ENCODE assay signal across 10 mouse cellular contexts in the genomic region with DNA sequence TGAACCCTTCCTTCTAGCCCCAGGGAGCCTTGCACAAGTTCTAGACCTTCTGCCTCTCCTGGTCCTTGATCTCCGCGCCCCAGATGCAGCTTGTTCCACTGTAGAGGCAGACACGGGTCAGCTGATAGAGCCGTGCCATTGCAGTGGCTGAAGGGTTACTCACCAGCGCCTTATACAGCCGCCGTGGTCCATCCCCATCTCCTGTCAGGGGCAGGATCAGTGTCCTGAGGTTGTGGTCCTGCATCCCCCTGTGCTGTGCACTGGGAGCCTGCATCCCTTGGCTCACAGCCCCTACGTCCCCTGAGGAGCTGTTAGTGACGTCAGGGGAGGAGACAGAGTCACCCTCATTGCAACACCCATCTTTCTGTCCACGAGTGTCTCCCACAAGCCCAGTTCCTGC. TPM values are rescaled to one million over a fixed set of nuclear protein-coding genes. Genes with fewer than 3 reads are reported as not detected.
DNase-seq lines count a peak whose midpoint lies in the region; ATAC-seq and TF ChIP-seq lines count a peak whose summit lies in the region.
"Had no signal": no experiment of that assay in that cellular context is flagged by ENCODE, and none has a peak within 500 bp of the region (broad histone marks: within the 10 kb centered on the region; RNA-seq: fewer than 3 reads in every experiment).

No protein-coding gene starts in this region.

- H3K27me3 ChIP-seq in hindbrain, embryonic 13.5 days, result no peaks in the 10 kb centered on the region
- H3K27me3 ChIP-seq in hindbrain, embryonic 12.5 days, result no peaks in the 10 kb centered on the region
- H3K27me3 ChIP-seq in limb, embryonic 13.5 days, result no peaks in the 10 kb centered on the region
- H3K27me3 ChIP-seq in midbrain, postnatal 0 days (ENCODE audit: insufficient read depth, low read length), result no peaks in the 10 kb centered on the region

- H3K27ac ChIP-seq in hindbrain, embryonic 13.5 days, result 0 out of 2 replicates have a peak overlapping the region, but pooled peaks have one; percentile 35
- no peak overlapping the region for H3K27ac ChIP-seq in hindbrain, embryonic 12.5 days
- peak overlapping the region; percentile 31 for H3K27ac ChIP-seq in cortical plate, adult 2 months (ENCODE audit: insufficient read depth, low read length)
- H3K27ac ChIP-seq in limb, embryonic 13.5 days, result no peak overlapping the region; the same call in 1 of the 2 replicates
- no peak overlapping the region for H3K27ac ChIP-seq in midbrain, postnatal 0 days (ENCODE audit: low read depth, low read length)

- H3K4me2 ChIP-seq in hindbrain, embryonic 13.5 days, result no peak overlapping the region
- no peak overlapping the region for H3K4me2 ChIP-seq in hindbrain, embryonic 12.5 days (replicated peaks)
- no peak overlapping the region for H3K4me2 ChIP-seq in limb, embryonic 13.5 days (replicated peaks)
- no peak overlapping the region for H3K4me2 ChIP-seq in midbrain, postnatal 0 days (ENCODE audit: low read depth, low read length, poor library complexity, severe bottlenecking)

- peaks cover 34% of the 10 kb centered on the region for H3K36me3 ChIP-seq in hindbrain, embryonic 13.5 days
- peaks cover 32% of the 10 kb centered on the region for H3K36me3 ChIP-seq in hindbrain, embryonic 12.5 days
- H3K36me3 ChIP-seq in limb, embryonic 13.5 days, result peaks cover 28% of the 10 kb centered on the region
- peaks cover 22% of the 10 kb centered on the region for H3K36me3 ChIP-seq in midbrain, postnatal 0 days (ENCODE audit: insufficient read depth, low read length)

- WGBS in hindbrain, embryonic 13.5 days, result 83% methylated on average over 10 of the region's 10 CpGs
- WGBS in hindbrain, embryonic 12.5 days, result 79% methylated on average over 10 of the region's 10 CpGs
- 79% methylated on average over 10 of the region's 10 CpGs for WGBS in limb, embryonic 13.5 days
- WGBS in midbrain, postnatal 0 days, result 77% methylated on average over 10 of the region's 10 CpGs

- no peak for ATAC-seq in hindbrain, embryonic 13.5 days (ENCODE audit: low FRiP score)
- ATAC-seq in hindbrain, embryonic 12.5 days (ENCODE audit: low FRiP score), result no peak
- peak; percentile 15 for ATAC-seq in CD4-positive, CD25-positive, alpha-beta regulatory T cell, adult 4 months
- no peak for ATAC-seq in limb, embryonic 13.5 days (ENCODE audit: low FRiP score, low read depth)
- no peak for ATAC-seq in midbrain, postnatal 0 days (ENCODE audit: low FRiP score)

- DNase-seq in testis, postnatal 10 days (ENCODE audit: low spot score), result no peak
- DNase-seq in thymus, postnatal 10 days (ENCODE audit: low spot score in 2 of 2), result no peak
- DNase-seq in midbrain, postnatal 0 days (ENCODE audit: low spot score), result no peak
- DNase-seq: cerebellum, adult 11 months; gastrocnemius, postnatal 36 days had no signal

- H3K4me1 ChIP-seq in hindbrain, embryonic 13.5 days (replicated peaks), result peaks cover 44% of the 10 kb centered on the region
- peaks cover 33% of the 10 kb centered on the region for H3K4me1 ChIP-seq in hindbrain, embryonic 12.5 days
- peaks cover 33% of the 10 kb centered on the region for H3K4me1 ChIP-seq in cortical plate, adult 2 months (ENCODE audit: control insufficient read depth, insufficient read depth, low read length)
- H3K4me1 ChIP-seq in limb, embryonic 13.5 days, result peaks cover 9% of the 10 kb centered on the region
- H3K4me1 ChIP-seq in midbrain, postnatal 0 days (ENCODE audit: insufficient read depth, low read length), result no peaks in the 10 kb centered on the region

- no peak overlapping the region for H3K4me3 ChIP-seq in hindbrain, embryonic 13.5 days
- no peak overlapping the region for H3K4me3 ChIP-seq in hindbrain, embryonic 12.5 days
- peak overlapping the region; percentile 19 for H3K4me3 ChIP-seq in cortical plate, adult 2 months (ENCODE audit: insufficient read depth, low read length)
- H3K4me3 ChIP-seq in limb, embryonic 13.5 days, result no peak overlapping the region
- no peak overlapping the region for H3K4me3 ChIP-seq in midbrain, postnatal 0 days (ENCODE audit: low read depth, low read length)

- no peaks in the 10 kb centered on the region for H3K9me3 ChIP-seq in hindbrain, embryonic 13.5 days
- no peaks in the 10 kb centered on the region for H3K9me3 ChIP-seq in hindbrain, embryonic 12.5 days (replicated peaks)
- H3K9me3 ChIP-seq in limb, embryonic 13.5 days, result no peaks in the 10 kb centered on the region
- H3K9me3 ChIP-seq in midbrain, postnatal 0 days (ENCODE audit: low read length), result no peaks in the 10 kb centered on the region

- no peak for TF ChIP-seq POLR2A in cortical plate, adult 2 months (IDR thresholded peaks at IDR 0.05; ENCODE audit: extremely low read depth, insufficient read depth, low read length)

- peak overlapping the region; percentile 19; the same call in 1 of the 2 replicates for H3K9ac ChIP-seq in hindbrain, embryonic 13.5 days
- H3K9ac ChIP-seq in hindbrain, embryonic 12.5 days, result no peak overlapping the region
- H3K9ac ChIP-seq in limb, embryonic 13.5 days, result peak overlapping the region; percentile 25; the same call in 1 of the 2 replicates
- H3K9ac ChIP-seq in midbrain, postnatal 0 days (replicated peaks; ENCODE audit: low read length, poor library complexity, severe bottlenecking), result no peak overlapping the region

- no peak for TF ChIP-seq CTCF in cortical plate, adult 2 months (IDR thresholded peaks at IDR 0.05; ENCODE audit: extremely low read depth, insufficient read depth, low read length)
- no peak for TF ChIP-seq CTCF in midbrain, postnatal 0 days (IDR thresholded peaks at IDR 0.05)

RNA-seq across cellular contexts. Expression of gene Pip5k1c, which starts 10.5 kb away (rescaled TPM):
- polyA plus RNA-seq in hindbrain, embryonic 13.5 days (2015; fragmentation: Nextera tagmentation; extraction: Ambion mirVana), result 97.2 and 102 TPM in 2 replicates
- 97.3 and 103 TPM in 2 replicates for polyA plus RNA-seq in hindbrain, embryonic 12.5 days (2016; fragmentation: Nextera tagmentation; extraction: Ambion mirVana)
- 10 to 100 TPM; 14.6 to 15.1 TPM for polyA plus RNA-seq in CD4-positive, CD25-positive, alpha-beta regulatory T cell, adult 4 months (2017; shearing (Covaris generic))
- 414 and 443 TPM in 2 replicates for polyA plus RNA-seq in cortical plate, adult 2 months (2012; rRNA removed)
- polyA plus RNA-seq in limb, embryonic 13.5 days (2015; fragmentation: Nextera tagmentation; extraction: Ambion mirVana), result 51.5 and 58.5 TPM in 2 replicates
- 248 and 256 TPM in 2 replicates for total RNA-seq in midbrain, postnatal 0 days (2014; rRNA removed)
- polyA plus RNA-seq in midbrain, postnatal 0 days (2015; fragmentation: Nextera tagmentation; extraction: Ambion mirVana), result 125 and 129 TPM in 2 replicates

RNA-seq across cellular contexts. Expression of gene Tjp3, which starts 11.9 kb away (rescaled TPM):
- 4.5 and 5.2 TPM in 2 replicates for polyA plus RNA-seq in hindbrain, embryonic 13.5 days (2015; fragmentation: Nextera tagmentation; extraction: Ambion mirVana)
- polyA plus RNA-seq in hindbrain, embryonic 12.5 days (2016; fragmentation: Nextera tagmentation; extraction: Ambion mirVana), result 5.4 and 6.8 TPM in 2 replicates
- 1 to 10 TPM; 2.4 to 2.6 TPM for polyA plus RNA-seq in CD4-positive, CD25-positive, alpha-beta regulatory T cell, adult 4 months (2017; shearing (Covaris generic))
- 0.15 and 0.17 TPM in 2 replicates for polyA plus RNA-seq in cortical plate, adult 2 months (2012; rRNA removed)
- 2.6 and 2.9 TPM in 2 replicates for polyA plus RNA-seq in limb, embryonic 13.5 days (2015; fragmentation: Nextera tagmentation; extraction: Ambion mirVana)
- 6.5 and 9.2 TPM in 2 replicates for total RNA-seq in midbrain, postnatal 0 days (2014; rRNA removed)
- polyA plus RNA-seq in midbrain, postnatal 0 days (2015; fragmentation: Nextera tagmentation; extraction: Ambion mirVana), result 5.1 and 6.3 TPM in 2 replicates
- total RNA-seq: gastrocnemius, postnatal 36 days had no signal

RNA-seq across cellular contexts. Expression of gene Cactin, which starts 17.6 kb away (rescaled TPM):
- 33.5 and 34.7 TPM in 2 replicates for polyA plus RNA-seq in hindbrain, embryonic 13.5 days (2015; fragmentation: Nextera tagmentation; extraction: Ambion mirVana)
- polyA plus RNA-seq in hindbrain, embryonic 12.5 days (2016; fragmentation: Nextera tagmentation; extraction: Ambion mirVana), result 53.3 and 54.5 TPM in 2 replicates
- 1 to 10 TPM; 4.2 to 4.7 TPM for polyA plus RNA-seq in CD4-positive, CD25-positive, alpha-beta regulatory T cell, adult 4 months (2017; shearing (Covaris generic))
- 32.2 and 33.0 TPM in 2 replicates for polyA plus RNA-seq in cortical plate, adult 2 months (2012; rRNA removed)
- polyA plus RNA-seq in limb, embryonic 13.5 days (2015; fragmentation: Nextera tagmentation; extraction: Ambion mirVana), result 41.8 and 42.3 TPM in 2 replicates
- 19.5 and 22.7 TPM in 2 replicates for total RNA-seq in midbrain, postnatal 0 days (2014; rRNA removed)
- polyA plus RNA-seq in midbrain, postnatal 0 days (2015; fragmentation: Nextera tagmentation; extraction: Ambion mirVana), result 18.4 and 20.2 TPM in 2 replicates

RNA-seq across cellular contexts. Expression of gene Tbxa2r, which starts 25.3 kb away (rescaled TPM):
- 4.6 and 5.6 TPM in 2 replicates for polyA plus RNA-seq in hindbrain, embryonic 13.5 days (2015; fragmentation: Nextera tagmentation; extraction: Ambion mirVana)
- polyA plus RNA-seq in hindbrain, embryonic 12.5 days (2016; fragmentation: Nextera tagmentation; extraction: Ambion mirVana), result 2.7 and 3.1 TPM in 2 replicates
- polyA plus RNA-seq in CD4-positive, CD25-positive, alpha-beta regulatory T cell, adult 4 months (2017; shearing (Covaris generic)), result 10 to 100 TPM; 19.3 to 22.0 TPM
- 2.7 and 2.9 TPM in 2 replicates for polyA plus RNA-seq in cortical plate, adult 2 months (2012; rRNA removed)
- 5.2 and 7.8 TPM in 2 replicates for polyA plus RNA-seq in limb, embryonic 13.5 days (2015; fragmentation: Nextera tagmentation; extraction: Ambion mirVana)
- 4.3 and 7.0 TPM in 2 replicates for total RNA-seq in midbrain, postnatal 0 days (2014; rRNA removed)
- polyA plus RNA-seq in midbrain, postnatal 0 days (2015; fragmentation: Nextera tagmentation; extraction: Ambion mirVana), result 3.8 and 4.7 TPM in 2 replicates

RNA-seq across cellular contexts. Expression of gene Apba3, which starts 36.5 kb away (rescaled TPM):
- polyA plus RNA-seq in hindbrain, embryonic 13.5 days (2015; fragmentation: Nextera tagmentation; extraction: Ambion mirVana), result 29.7 and 30.6 TPM in 2 replicates
- 36.9 and 38.1 TPM in 2 replicates for polyA plus RNA-seq in hindbrain, embryonic 12.5 days (2016; fragmentation: Nextera tagmentation; extraction: Ambion mirVana)
- polyA plus RNA-seq in CD4-positive, CD25-positive, alpha-beta regulatory T cell, adult 4 months (2017; shearing (Covaris generic)), result 10 to 100 TPM; 12.5 to 14.8 TPM
- polyA plus RNA-seq in cortical plate, adult 2 months (2012; rRNA removed), result 52.1 and 58.2 TPM in 2 replicates
- polyA plus RNA-seq in limb, embryonic 13.5 days (2015; fragmentation: Nextera tagmentation; extraction: Ambion mirVana), result 63.3 and 63.5 TPM in 2 replicates
- 45.0 and 64.8 TPM in 2 replicates for total RNA-seq in midbrain, postnatal 0 days (2014; rRNA removed)
- 25.0 and 25.2 TPM in 2 replicates for polyA plus RNA-seq in midbrain, postnatal 0 days (2015; fragmentation: Nextera tagmentation; extraction: Ambion mirVana)

Comparison
In these comparisons a context has a peak if more than half of its experiments do, and no peak if none do; other contexts are left out.
1. H3K27ac ChIP-seq: peak in hindbrain, embryonic 13.5 days (single experiment) and cortical plate, adult 2 months (single experiment); none in hindbrain, embryonic 12.5 days (single experiment), limb, embryonic 13.5 days (single experiment) and midbrain, postnatal 0 days (single experiment).
2. H3K9ac ChIP-seq: peak in hindbrain, embryonic 13.5 days (single experiment) and limb, embryonic 13.5 days (single experiment); none in hindbrain, embryonic 12.5 days (single experiment) and midbrain, postnatal 0 days (single experiment).